Mouse (Mus musculus) left cerebral cortex, postnatal 14 days (tissue): Measurements from ENCODE around the gene 5730522E02Rik. TPM values are rescaled to one million over a fixed set of nuclear protein-coding genes. Genes with fewer than 3 reads are reported as not detected.
A peak's percentile ranks its signal among the peaks of the same experiment; 100 is the strongest.

Source experiments
- DNase-seq, 2 experiments: peaks; one replicate each; pipeline ENCODE4 v3.0.0; 2021 to 2022; ENCODE audit warnings: low spot score in 2 of 2, mixed read lengths in 1 of 2
- intact Hi-C: fragments of 180-260 bp; cut with DNase I; formaldehyde crosslinking; loops from one replicate; pipeline ENCODE4 v1.15.1; 2025
- total RNA-seq, 2 experiments: library from RNA; stranded (reverse); gene quantifications; 2 replicates each; pipeline ENCODE4 v1.2.3; 2021

5730522E02Rik gene
- total RNA-seq, 2 experiments from 2014 or later: 11.6 to 14.8 TPM

- peak; percentile 70 to 78 for DNase-seq
- intact Hi-C loops: no loop called here
Observed at GRCm38 (mm10) chr11:25862686-25863085, 347.9 kb downstream of the 5730522E02Rik start.

- intact Hi-C loops: loop anchor here (10.0 kb wide), 1 partner anchor 1772 kb away; no protein-coding TSS in a partner anchor
- DNase-seq: no peak
Observed at GRCm38 (mm10) chr11:25856629-25857568, 353.7 kb downstream of the 5730522E02Rik start.

- no peak for DNase-seq
- intact Hi-C loops: loop anchor here (10.0 kb wide), 1 partner anchor 1771 kb away; no protein-coding TSS in a partner anchor
Observed at GRCm38 (mm10) chr11:25855794-25856193, 354.8 kb downstream of the 5730522E02Rik start.

GRCm38 (mm10) chr11:25854216-25854615, 356.3 kb downstream of the 5730522E02Rik start:
- intact Hi-C loops: loop anchor here (10.0 kb wide), 1 partner anchor 1769 kb away; no protein-coding TSS in a partner anchor
- no peak for DNase-seq

GRCm38 (mm10) chr11:25853032-25853431, 357.5 kb downstream of the 5730522E02Rik start:
- DNase-seq: no peak

GRCm38 (mm10) chr11:25848824-25849644, 361.5 kb downstream of the 5730522E02Rik start:
- intact Hi-C loops: no loop called here
- no peak for DNase-seq

More at GRCm38 (mm10) chr11:25853032-25853431, 357.5 kb downstream of the 5730522E02Rik start:
- intact Hi-C loops: loop anchor here (10.0 kb wide), 1 partner anchor 1768 kb away; no protein-coding TSS in a partner anchor

- intact Hi-C loops: no loop called here
- DNase-seq: no peak
Observed at GRCm38 (mm10) chr11:25838451-25838850, 372.1 kb downstream of the 5730522E02Rik start.

- intact Hi-C loops: no loop called here
Observed at GRCm38 (mm10) chr11:25819789-25820188, 390.8 kb downstream of the 5730522E02Rik start.

GRCm38 (mm10) chr11:25813446-25813845, 397.1 kb downstream of the 5730522E02Rik start:
- no peak for DNase-seq
- intact Hi-C loops: no loop called here

More at GRCm38 (mm10) chr11:25819789-25820188, 390.8 kb downstream of the 5730522E02Rik start:
- DNase-seq: no peak

GRCm38 (mm10) chr11:25787691-25788090, 422.9 kb downstream of the 5730522E02Rik start:
- no peak for DNase-seq
- intact Hi-C loops: no loop called here

GRCm38 (mm10) chr11:25772231-25772630, 438.3 kb downstream of the 5730522E02Rik start:
- intact Hi-C loops: no loop called here

GRCm38 (mm10) chr11:25770991-25771568, 439.5 kb downstream of the 5730522E02Rik start:
- intact Hi-C loops: no loop called here
- no peak for DNase-seq

More at GRCm38 (mm10) chr11:25772231-25772630, 438.3 kb downstream of the 5730522E02Rik start:
- no peak for DNase-seq

- intact Hi-C loops: no loop called here
- no peak for DNase-seq
Observed at GRCm38 (mm10) chr11:25767584-25768333, 442.8 kb downstream of the 5730522E02Rik start.

- no peak for DNase-seq
- intact Hi-C loops: no loop called here
Observed at GRCm38 (mm10) chr11:25753156-25753899, 457.2 kb downstream of the 5730522E02Rik start.

- no peak for DNase-seq
- intact Hi-C loops: no loop called here
Observed at GRCm38 (mm10) chr11:25752418-25752817, 458.1 kb downstream of the 5730522E02Rik start.

GRCm38 (mm10) chr11:25747098-25747862, 463.3 kb downstream of the 5730522E02Rik start:
- intact Hi-C loops: no loop called here
- DNase-seq: peak in 1 of 2 experiments; percentile 51

GRCm38 (mm10) chr11:25743664-25744063, 466.9 kb downstream of the 5730522E02Rik start:
- intact Hi-C loops: no loop called here
- no peak for DNase-seq
